ENCODE assay signal across 13 mouse cellular contexts in the genomic region with DNA sequence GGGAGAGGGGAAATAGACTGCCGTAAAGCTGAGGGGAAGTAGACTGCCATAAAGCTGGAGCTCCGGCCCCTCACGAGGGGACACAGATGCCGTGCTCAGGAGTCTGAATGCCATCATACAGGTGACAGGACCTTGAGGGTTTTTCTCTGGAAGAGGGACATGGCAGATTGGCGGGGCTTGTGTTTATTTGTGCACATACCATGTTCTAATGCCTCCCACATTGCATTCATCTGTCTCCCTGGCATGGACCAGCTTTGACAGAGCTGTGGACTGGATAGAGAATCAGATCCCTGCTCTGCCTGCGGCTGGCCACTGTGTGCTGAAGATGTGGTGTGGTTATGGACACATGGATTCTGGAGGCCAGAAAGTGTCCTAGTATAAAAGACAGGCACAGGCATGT.
"Had no signal": no experiment of that assay in that cellular context is flagged by ENCODE, and none has a peak within 500 bp of the region (broad histone marks: within the 10 kb centered on the region; RNA-seq: fewer than 3 reads in every experiment).

No protein-coding gene starts in this region.

- H3K4me3 ChIP-seq: layer of hippocampus, adult 2 months; limb, embryonic 12.5 days; liver, embryonic 13.5 days; lung, embryonic 15.5 days; midbrain, embryonic 13.5 days; neural tube, embryonic 12.5 days had no signal

- H3K27ac ChIP-seq: layer of hippocampus, adult 2 months; limb, embryonic 12.5 days; liver, embryonic 13.5 days; lung, embryonic 15.5 days; midbrain, embryonic 13.5 days; neural tube, embryonic 12.5 days; stomach, postnatal 0 days had no signal

- H3K4me1 ChIP-seq: limb, embryonic 12.5 days; liver, embryonic 13.5 days; lung, embryonic 15.5 days; midbrain, embryonic 13.5 days had no signal

- H3K27me3 ChIP-seq: liver, embryonic 13.5 days; lung, embryonic 15.5 days had no signal

- DNase-seq: kidney, postnatal 10 days; kidney, postnatal 4 days; liver; liver, embryonic 13.5 days; liver, postnatal 0 days; lung, postnatal 14 days; thymus, postnatal 14 days had no signal
